Mouse (Mus musculus) stomach, postnatal 0 days (tissue): ENCODE measurements at regions not wholly inside any gene's neighbourhood (a gene's known extent, or its start where the extent isn't known, plus 50 kb on each side); places are given as distances from the start of the nearest gene placed in this dataset.

Experiments used
- CTCF ChIP-seq: IDR thresholded peaks from 2 replicates; pipeline ENCODE4 v1.5.1; 2016; ENCODE audit warnings: antibody characterized with exemption, low read depth, mild to moderate bottlenecking, moderate library complexity
- EP300 ChIP-seq: optimal IDR thresholded peaks from 2 replicates; pipeline ENCODE3; 2016; ENCODE audit warnings: antibody characterized with exemption

DNA sequence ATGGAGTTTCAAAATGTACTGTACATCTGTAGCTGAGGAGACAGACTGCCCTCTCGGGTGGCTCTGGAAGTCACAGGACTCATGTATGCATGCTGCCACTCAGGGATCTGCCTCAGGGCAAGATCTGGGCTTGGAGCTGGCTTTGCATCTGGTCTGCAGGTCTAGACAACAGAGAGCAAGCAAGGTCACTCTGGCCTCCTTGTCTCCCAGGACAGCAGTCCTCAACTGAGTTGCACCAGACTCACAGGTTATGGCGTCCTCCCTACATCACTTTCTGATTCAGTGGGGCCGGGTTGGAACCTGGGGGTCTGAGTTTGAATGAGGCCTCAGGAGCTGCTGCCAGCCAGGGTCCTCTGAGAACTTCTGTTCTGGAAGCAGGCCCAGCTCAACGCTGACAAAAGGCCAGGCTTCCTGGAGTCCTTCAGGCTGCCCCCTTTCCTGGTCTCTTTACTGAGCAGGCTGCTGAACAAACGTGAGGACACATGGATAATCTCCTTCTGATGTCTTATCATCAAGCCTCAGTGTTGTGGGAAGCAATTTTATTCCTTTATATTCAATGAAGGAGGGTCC lies 77.5 kb upstream of the Fam180a start:
- TF ChIP-seq EP300, result no peak
- no peak for TF ChIP-seq CTCF
